Mouse (Mus musculus) mesoderm, embryonic 11.5 days (tissue): ENCODE results near the gene Atxn7l1.

Experiments used
- DNase-seq: peaks from one replicate; pipeline ENCODE4 v3.0.0-alpha.2; 2012; ENCODE audit warnings: low read depth, low spot score

Atxn7l1 gene

GRCm38 (mm10) chr12:33182428-33183137 lies 35.1 kb downstream of the Atxn7l1 start:
- DNase-seq: no peak

GRCm38 (mm10) chr12:33183138-33183627 lies 35.7 kb downstream of the Atxn7l1 start:
- DNase-seq: no peak

GRCm38 (mm10) chr12:33184137-33184536 lies 36.6 kb downstream of the Atxn7l1 start:
- no peak for DNase-seq

GRCm38 (mm10) chr12:33185046-33185445 lies 37.6 kb downstream of the Atxn7l1 start:
- DNase-seq: no peak

- DNase-seq: no peak
Observed at GRCm38 (mm10) chr12:33186331-33186730, 38.8 kb downstream of the Atxn7l1 start.

GRCm38 (mm10) chr12:33190133-33190532 lies 42.6 kb downstream of the Atxn7l1 start:
- no peak for DNase-seq

GRCm38 (mm10) chr12:33190633-33191032 lies 43.1 kb downstream of the Atxn7l1 start:
- no peak for DNase-seq

GRCm38 (mm10) chr12:33193408-33193901 lies 46.0 kb downstream of the Atxn7l1 start:
- peak; percentile 33 for DNase-seq

GRCm38 (mm10) chr12:33195175-33195574 lies 47.7 kb downstream of the Atxn7l1 start:
- no peak for DNase-seq

- peak; percentile 84 for DNase-seq
Observed at GRCm38 (mm10) chr12:33197287-33197686, 49.8 kb downstream of the Atxn7l1 start.

GRCm38 (mm10) chr12:33197746-33198145 lies 50.3 kb downstream of the Atxn7l1 start:
- DNase-seq: no peak

- DNase-seq: no peak
Observed at GRCm38 (mm10) chr12:33201068-33201467, 53.6 kb downstream of the Atxn7l1 start.

- no peak for DNase-seq
Observed at GRCm38 (mm10) chr12:33201491-33202210, 54.2 kb downstream of the Atxn7l1 start.

GRCm38 (mm10) chr12:33205255-33205654 lies 57.8 kb downstream of the Atxn7l1 start:
- no peak for DNase-seq

GRCm38 (mm10) chr12:33206300-33206699 lies 58.8 kb downstream of the Atxn7l1 start:
- DNase-seq: no peak

- DNase-seq: no peak
Observed at GRCm38 (mm10) chr12:33210856-33211255, 63.4 kb downstream of the Atxn7l1 start.

- DNase-seq: no peak
Observed at GRCm38 (mm10) chr12:33218215-33218859, 70.8 kb downstream of the Atxn7l1 start.

GRCm38 (mm10) chr12:33219436-33219835 lies 71.9 kb downstream of the Atxn7l1 start:
- no peak for DNase-seq

GRCm38 (mm10) chr12:33220081-33220480 lies 72.6 kb downstream of the Atxn7l1 start:
- no peak for DNase-seq

GRCm38 (mm10) chr12:33220509-33221051 lies 73.1 kb downstream of the Atxn7l1 start:
- no peak for DNase-seq

GRCm38 (mm10) chr12:33222187-33222586 lies 74.7 kb downstream of the Atxn7l1 start:
- DNase-seq: no peak

- no peak for DNase-seq
Observed at GRCm38 (mm10) chr12:33225117-33225541, 77.6 kb downstream of the Atxn7l1 start.
